Mouse (Mus musculus) Patski (cell line): Measurements from ENCODE around the gene 2810459M11Rik. TPM values are rescaled to one million over a fixed set of nuclear protein-coding genes. Genes with fewer than 3 reads are reported as not detected.

Experiments used
- ATAC-seq: fragments of 100-300 bp; one replicate; pipeline ENCODE4 v1.8.0; 2021
- CTCF ChIA-PET: fragments of 350-600 bp; sonication (Branson Sonifier 250); formaldehyde crosslinking; loops from one replicate; lab custom pipeline; 2022; ENCODE audit warnings: inconsistent platforms; lab: Charles Lee
- POLR2A ChIA-PET: fragments of 350-600 bp; sonication (Branson Sonifier 250); formaldehyde crosslinking; loops from one replicate; lab custom pipeline; 2022; ENCODE audit warnings: antibody characterized with exemption, inconsistent platforms; lab: Charles Lee
- DNase-seq: peaks from one replicate; pipeline ENCODE4 v3.0.0-alpha.2; 2011; ENCODE audit warnings: low read depth, low spot score
- H3K27me3 ChIP-seq: fragments of 371-371 bp; one replicate; pipeline ENCODE4 v1.5.1; 2021
- CTCF ChIP-seq: fragments of 100-300 bp; IDR thresholded peaks from one replicate; pipeline ENCODE4 v1.5.1; 2021
- in situ Hi-C: fragments of 300-500 bp; cut with MboI; formaldehyde crosslinking; loops from 3 replicates; pipeline ENCODE4 v1.11.1; 2018; ENCODE audit warnings: low pct_unique_long_range_greater_than_20kb, mixed read lengths
- polyA plus RNA-seq: library from polyadenylated mRNA; unstranded; gene quantifications from one replicate; pipeline ENCODE4 v1.2.3, GENCODE M21; 2021

Gene 2810459M11Rik
- polyA plus RNA-seq, 1 experiment from 2014 or later, result not detected

- CTCF ChIA-PET, result no interaction called here
Observed at GRCm38 (mm10) chr1:86018235-86019055, 27.2 kb upstream of the 2810459M11Rik start.

GRCm38 (mm10) chr1:86021365-86021989, 24.2 kb upstream of the 2810459M11Rik start:
- in situ Hi-C loops, result no loop called here
- no peak for TF ChIP-seq CTCF
- DNase-seq (no peak), ATAC-seq (no peak)
- CTCF ChIA-PET, result interaction anchor here (1.1 kb wide), 1 partner anchor 169 kb away, joined by 4 read pairs; no protein-coding TSS in a partner anchor
- POLR2A ChIA-PET, result no interaction called here
- peaks cover 51% of the 10 kb centered on the region for H3K27me3 ChIP-seq

More at GRCm38 (mm10) chr1:86018235-86019055, 27.2 kb upstream of the 2810459M11Rik start:
- no peak for ATAC-seq
- POLR2A ChIA-PET, result interaction anchor here (0.6 kb wide), 1 partner anchor 343 kb away, joined by 6 read pairs; no protein-coding TSS in a partner anchor
- in situ Hi-C loops, result no loop called here
- H3K27me3 ChIP-seq, result peaks cover 45% of the 10 kb centered on the region
- no peak for TF ChIP-seq CTCF
- DNase-seq, result no peak

- POLR2A ChIA-PET, result no interaction called here
- no peak for ATAC-seq
- in situ Hi-C loops, result no loop called here
- peaks cover 26% of the 10 kb centered on the region for H3K27me3 ChIP-seq
- DNase-seq, result no peak
- CTCF ChIA-PET, result no interaction called here
- TF ChIP-seq CTCF, result no peak
Observed at GRCm38 (mm10) chr1:86032273-86032987, 13.2 kb upstream of the 2810459M11Rik start.

- DNase-seq, result no peak
- in situ Hi-C loops, result no loop called here
Observed at GRCm38 (mm10) chr1:86038191-86038951, 7.3 kb upstream of the 2810459M11Rik start.

GRCm38 (mm10) chr1:86040131-86040530, 5.5 kb upstream of the 2810459M11Rik start:
- no peak for ATAC-seq
- TF ChIP-seq CTCF, result no peak
- ChIA-PET CTCF (interaction anchor here (1.1 kb wide), 1 partner anchor 240 kb away, joined by 3 read pairs; no protein-coding TSS in a partner anchor), POLR2A (no interaction called here)
- in situ Hi-C loops, result no loop called here
- H3K27me3 ChIP-seq, result peaks cover 23% of the 10 kb centered on the region
- DNase-seq, result no peak

More at GRCm38 (mm10) chr1:86038191-86038951, 7.3 kb upstream of the 2810459M11Rik start:
- ChIA-PET CTCF (interaction anchor here (1.0 to 1.5 kb wide), 2 partner anchors 17 to 21 kb away, joined by 4 to 6 read pairs; no protein-coding TSS in a partner anchor), POLR2A (no interaction called here)
- ATAC-seq, result no peak
- no peak for TF ChIP-seq CTCF
- H3K27me3 ChIP-seq, result peaks cover 7% of the 10 kb centered on the region

- no peak for TF ChIP-seq CTCF
- no peak for ATAC-seq
- ChIA-PET POLR2A (no interaction called here), CTCF (interaction anchor here (1.1 to 1.3 kb wide), 2 partner anchors 18 to 241 kb away, joined by 3 to 4 read pairs; no protein-coding TSS in a partner anchor)
- in situ Hi-C loops, result no loop called here
- DNase-seq, result no peak
- peaks cover 28% of the 10 kb centered on the region for H3K27me3 ChIP-seq
Observed at GRCm38 (mm10) chr1:86040817-86041216, 4.8 kb upstream of the 2810459M11Rik start.

GRCm38 (mm10) chr1:86045056-86045455, 607 bp upstream of the 2810459M11Rik start:
- H3K27me3 ChIP-seq, result peaks cover 38% of the 10 kb centered on the region
- ChIA-PET POLR2A (no interaction called here), CTCF (interaction anchor here (1.0 kb wide), 1 partner anchor 18 kb away, joined by 3 read pairs; no protein-coding TSS in a partner anchor)
- DNase-seq (no peak), ATAC-seq (no peak)
- TF ChIP-seq CTCF, result no peak
- in situ Hi-C loops, result no loop called here

GRCm38 (mm10) chr1:86046833-86047563, 1.3 kb downstream of the 2810459M11Rik start:
- POLR2A ChIA-PET, result no interaction called here
- in situ Hi-C loops, result no loop called here
- TF ChIP-seq CTCF, result no peak
- peaks cover 38% of the 10 kb centered on the region for H3K27me3 ChIP-seq
- DNase-seq, result no peak
- CTCF ChIA-PET, result no interaction called here
- no peak for ATAC-seq

GRCm38 (mm10) chr1:86048231-86048630, 2.6 kb downstream of the 2810459M11Rik start:
- TF ChIP-seq CTCF, result no peak
- in situ Hi-C loops, result no loop called here
- DNase-seq, result no peak
- H3K27me3 ChIP-seq, result peaks cover 31% of the 10 kb centered on the region
- CTCF ChIA-PET, result no interaction called here
- POLR2A ChIA-PET, result no interaction called here
- ATAC-seq, result no peak
